Mouse (Mus musculus): ENCODE measurements around the gene Daw1.

GRCm38 (mm10) chr1:83161658-83162057 lies 2.1 kb downstream of the Daw1 start:
- TF ChIP-seq CTCF (IDR thresholded peaks at IDR 0.05; ENCODE audit: low read depth, low read length) = no peak
- TF ChIP-seq POLR2A (IDR thresholded peaks at IDR 0.05; ENCODE audit: extremely low read depth, insufficient read depth, low read length) = no peak

Measured in liver, adult 2 months (tissue).